10 mouse cellular contexts compared by ENCODE assay signal in the genomic region with DNA sequence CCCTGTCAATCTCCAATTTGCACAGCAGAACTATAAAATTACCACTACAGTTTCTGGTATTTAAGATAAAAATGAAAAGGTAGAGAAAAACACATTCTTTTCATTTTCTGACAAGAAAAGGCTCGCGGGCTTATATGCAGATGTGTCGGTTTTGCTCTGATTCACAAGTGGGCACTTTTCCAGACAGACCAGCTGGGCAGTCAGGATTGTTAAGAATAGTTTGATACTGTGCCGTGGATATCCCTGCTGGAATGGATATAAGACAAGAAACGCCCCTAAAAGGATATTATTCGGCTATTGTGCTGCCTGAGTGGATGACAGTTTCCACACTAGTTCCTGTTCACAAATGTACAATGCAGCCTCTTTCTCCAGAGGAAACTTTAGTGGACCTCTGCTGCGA.
DNase-seq lines count a peak whose midpoint lies in the region; ATAC-seq lines count a peak whose summit lies in the region.
"Had no signal": no experiment of that assay in that cellular context is flagged by ENCODE, and none has a peak within 500 bp of the region (broad histone marks: within the 10 kb centered on the region; RNA-seq: fewer than 3 reads in every experiment).

No protein-coding gene starts in this region.

- H3K9ac ChIP-seq in hindbrain, embryonic 15.5 days: no peak overlapping the region
- H3K9ac ChIP-seq in midbrain, embryonic 14.5 days (replicated peaks; ENCODE audit: low read length): no peak overlapping the region
- H3K9ac ChIP-seq: embryonic facial prominence, embryonic 12.5 days had no signal

- peak; percentile 43 for DNase-seq in adrenal gland, adult 2 months
- no peak for DNase-seq in adrenal gland, adult 8-10 months
- DNase-seq in hindbrain, embryonic 10.5 days (ENCODE audit: low spot score): no peak
- DNase-seq in midbrain, embryonic 14.5 days: peak; percentile 43
- no peak for DNase-seq in midbrain, embryonic 10.5 days (ENCODE audit: low spot score)
- DNase-seq in lung, postnatal 10 days: peak; percentile 52
- DNase-seq in spleen, postnatal 4 days (ENCODE audit: low spot score in 2 of 2): no peak
- DNase-seq: layer of hippocampus, postnatal 36 days had no signal

- ATAC-seq in hindbrain, embryonic 15.5 days (ENCODE audit: low FRiP score, low read depth): no peak
- no peak for ATAC-seq in midbrain, embryonic 14.5 days (ENCODE audit: low FRiP score, low TSS enrichment)

- no peak overlapping the region for H3K4me2 ChIP-seq in hindbrain, embryonic 15.5 days
- H3K4me2 ChIP-seq in midbrain, embryonic 14.5 days (ENCODE audit: low read length): no peak overlapping the region
- H3K4me2 ChIP-seq: embryonic facial prominence, embryonic 12.5 days had no signal

- peak overlapping the region; percentile 57; the same call in 1 of the 2 replicates for H3K27ac ChIP-seq in hindbrain, embryonic 15.5 days (replicated peaks)
- H3K27ac ChIP-seq in hindbrain, embryonic 10.5 days: no peak overlapping the region
- H3K27ac ChIP-seq in midbrain, embryonic 14.5 days (replicated peaks; ENCODE audit: low read depth, low read length): no peak overlapping the region
- H3K27ac ChIP-seq in midbrain, embryonic 10.5 days (replicated peaks): no peak overlapping the region
- H3K27ac ChIP-seq: embryonic facial prominence, embryonic 12.5 days had no signal

- H3K36me3 ChIP-seq in hindbrain, embryonic 15.5 days: no peaks in the 10 kb centered on the region
- H3K36me3 ChIP-seq in hindbrain, embryonic 10.5 days: no peaks in the 10 kb centered on the region
- H3K36me3 ChIP-seq in midbrain, embryonic 14.5 days (ENCODE audit: control insufficient read depth, insufficient read depth, low read length): no peaks in the 10 kb centered on the region
- no peaks in the 10 kb centered on the region for H3K36me3 ChIP-seq in midbrain, embryonic 10.5 days
- H3K36me3 ChIP-seq: embryonic facial prominence, embryonic 12.5 days had no signal

- no peaks in the 10 kb centered on the region for H3K27me3 ChIP-seq in hindbrain, embryonic 15.5 days
- no peaks in the 10 kb centered on the region for H3K27me3 ChIP-seq in hindbrain, embryonic 10.5 days (ENCODE audit: insufficient read depth, poor library complexity, severe bottlenecking)
- no peaks in the 10 kb centered on the region for H3K27me3 ChIP-seq in midbrain, embryonic 14.5 days (ENCODE audit: control insufficient read depth, insufficient read depth, low read length)
- no peaks in the 10 kb centered on the region for H3K27me3 ChIP-seq in midbrain, embryonic 10.5 days (ENCODE audit: low read depth, poor library complexity, severe bottlenecking)
- H3K27me3 ChIP-seq: embryonic facial prominence, embryonic 12.5 days had no signal

- WGBS in hindbrain, embryonic 15.5 days: 50% methylated on average over 7 of the region's 7 CpGs
- WGBS in hindbrain, embryonic 10.5 days: 81% methylated on average over 7 of the region's 7 CpGs
- 42% methylated on average over 7 of the region's 7 CpGs for WGBS in midbrain, embryonic 14.5 days
- WGBS in midbrain, embryonic 10.5 days: 83% methylated on average over 7 of the region's 7 CpGs

- no peaks in the 10 kb centered on the region for H3K9me3 ChIP-seq in hindbrain, embryonic 15.5 days
- no peaks in the 10 kb centered on the region for H3K9me3 ChIP-seq in hindbrain, embryonic 10.5 days
- no peaks in the 10 kb centered on the region for H3K9me3 ChIP-seq in midbrain, embryonic 14.5 days (ENCODE audit: control insufficient read depth, low read length)
- H3K9me3 ChIP-seq in midbrain, embryonic 10.5 days (replicated peaks): no peaks in the 10 kb centered on the region
- H3K9me3 ChIP-seq: embryonic facial prominence, embryonic 12.5 days had no signal

- H3K4me1 ChIP-seq in hindbrain, embryonic 15.5 days (replicated peaks): 0 out of 2 replicates have a peak, but pooled peaks cover 4% of the 10 kb centered on the region
- peaks cover 13% of the 10 kb centered on the region for H3K4me1 ChIP-seq in hindbrain, embryonic 10.5 days (replicated peaks)
- H3K4me1 ChIP-seq in midbrain, embryonic 14.5 days (ENCODE audit: control insufficient read depth, insufficient read depth, low read length): no peaks in the 10 kb centered on the region
- peaks cover 10% of the 10 kb centered on the region for H3K4me1 ChIP-seq in midbrain, embryonic 10.5 days
- H3K4me1 ChIP-seq: embryonic facial prominence, embryonic 12.5 days had no signal

- H3K4me3 ChIP-seq in hindbrain, embryonic 15.5 days: no peak overlapping the region
- H3K4me3 ChIP-seq in hindbrain, embryonic 10.5 days: no peak overlapping the region
- H3K4me3 ChIP-seq in midbrain, embryonic 14.5 days (replicated peaks; ENCODE audit: low read depth, low read length): no peak overlapping the region
- no peak overlapping the region for H3K4me3 ChIP-seq in midbrain, embryonic 10.5 days
- H3K4me3 ChIP-seq: embryonic facial prominence, embryonic 12.5 days had no signal

Comparison
In these comparisons a context has a peak if more than half of its experiments do, and no peak if none do; other contexts are left out.
1. DNase-seq: peak in adrenal gland, adult 2 months (single experiment), midbrain, embryonic 14.5 days (single experiment) and lung, postnatal 10 days (single experiment); none in adrenal gland, adult 8-10 months (single experiment), hindbrain, embryonic 10.5 days (single experiment), midbrain, embryonic 10.5 days (single experiment) and spleen, postnatal 4 days (0 of 2).